Mouse (Mus musculus) kidney, postnatal 0 days (tissue): Measurements from ENCODE around the gene Hivep3. TPM values are rescaled to one million over a fixed set of nuclear protein-coding genes. Genes with fewer than 3 reads are reported as not detected.

Experiments
- ATAC-seq: fragments of 200-750 bp; cut with Nextera tagmentation; replicated peaks from 2 replicates; pipeline ENCODE4 v1.8.0; 2017; ENCODE audit warnings: low read depth, moderate number of reproducible peaks, moderate TSS enrichment, moderate library complexity; ENCODE audit not compliant: low FRiP score
- DNase-seq: peaks from one replicate; pipeline ENCODE4 v3.0.0-alpha.2; 2016; ENCODE audit warnings: low spot score
- H3K27ac ChIP-seq: fragments of 300-500 bp; sonication (generic); 2 replicates; pipeline ENCODE4 v1.5.1; 2014; ENCODE audit warnings: mild to moderate bottlenecking
- H3K27me3 ChIP-seq: fragments of 300-500 bp; sonication (generic); 2 replicates; pipeline ENCODE4 v1.6.1; 2014; ENCODE audit warnings: low read length, mixed read lengths; ENCODE audit not compliant: insufficient read depth
- H3K36me3 ChIP-seq: fragments of 300-500 bp; sonication (generic); 2 replicates; pipeline ENCODE4 v1.6.1; 2014; ENCODE audit warnings: low read length, mixed read lengths; ENCODE audit not compliant: insufficient read depth
- H3K4me1 ChIP-seq: fragments of 300-500 bp; sonication (generic); replicated peaks from 2 replicates; pipeline ENCODE4 v1.6.1; 2014; ENCODE audit warnings: antibody characterized with exemption, low read length, mixed read lengths; ENCODE audit not compliant: insufficient read depth
- H3K4me2 ChIP-seq: fragments of 300-500 bp; sonication (generic); 2 replicates; pipeline ENCODE4 v1.6.1; 2014; ENCODE audit warnings: mild to moderate bottlenecking, low read length, moderate library complexity, mixed read lengths
- H3K4me3 ChIP-seq: fragments of 300-500 bp; sonication (generic); replicated peaks from 2 replicates; pipeline ENCODE4 v1.5.1; 2014; ENCODE audit warnings: low read depth, low read length
- H3K9ac ChIP-seq: fragments of 300-500 bp; sonication (generic); 2 replicates; pipeline ENCODE4 v1.6.1; 2014; ENCODE audit warnings: low read depth, low read length
- H3K9me3 ChIP-seq: fragments of 300-500 bp; sonication (generic); replicated peaks from 2 replicates; pipeline ENCODE4 v1.6.1; 2016; ENCODE audit warnings: low read length, inconsistent platforms, mixed read lengths
- CTCF ChIP-seq: IDR thresholded peaks from 2 replicates; pipeline ENCODE4 v1.5.1; 2016; ENCODE audit warnings: antibody characterized with exemption, low read depth, mild to moderate bottlenecking, moderate library complexity
- WGBS: fragments of 180-500 bp; shearing (Covaris S2); extraction: QIAGEN DNeasy Blood & Tissue Kit; methylation state at CpG from one replicate; pipeline ENCODE4 v1.1.7; 2014; 5-methylcytosine and 5-hydroxymethylcytosine counted together
- polyA plus RNA-seq: library from polyadenylated mRNA; unstranded; fragments of >200 nt; fragmentation: Nextera tagmentation; extraction: Ambion mirVana; gene quantifications from 2 replicates; pipeline ENCODE4 v1.2.1, GENCODE M21; 2015

Gene Hivep3
- polyA plus RNA-seq, 1 experiment from 2014 or later: 8.3 TPM

DNA sequence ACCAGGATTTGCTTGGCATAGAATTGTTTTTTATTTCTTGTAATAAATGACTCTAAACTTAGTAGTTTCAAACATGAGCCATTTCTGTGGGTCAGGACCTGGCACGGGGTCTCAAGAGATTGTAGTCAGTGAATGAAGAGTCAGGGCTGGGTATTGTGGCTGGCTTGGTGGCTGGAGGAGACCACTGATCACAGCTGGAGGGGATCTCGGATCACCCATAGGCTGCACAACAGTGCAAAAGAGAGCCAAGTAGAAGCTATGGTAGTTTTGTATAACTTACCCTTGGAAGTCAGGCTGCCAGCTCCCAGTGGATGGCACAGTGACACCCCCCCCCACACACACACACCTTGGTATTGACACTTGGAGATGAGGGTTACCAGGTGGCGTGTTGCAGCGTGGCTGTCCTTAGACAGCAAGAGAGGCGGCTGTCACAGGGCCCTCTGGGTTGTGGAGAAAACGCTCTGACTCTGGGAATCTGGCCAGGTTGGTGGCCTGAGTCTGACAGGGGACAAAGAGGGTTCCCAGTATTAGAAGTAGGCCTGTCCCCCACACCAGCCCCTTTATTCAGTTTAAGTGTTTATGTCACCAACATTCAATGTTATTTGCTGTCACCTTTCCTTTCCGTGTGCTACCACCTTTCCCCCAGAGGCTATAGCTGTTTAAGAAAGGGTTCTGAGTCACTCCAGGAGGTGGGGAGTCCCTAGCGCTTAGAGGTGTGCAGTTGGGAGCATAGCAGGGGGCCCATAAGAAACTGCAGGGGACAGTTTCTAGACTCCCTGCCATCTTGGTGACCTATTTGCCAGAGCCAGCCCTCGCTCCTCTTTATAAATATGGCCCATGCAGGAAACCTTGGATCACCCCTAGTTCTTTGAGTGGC lies 240.4 kb downstream of the Hivep3 start:
- WGBS: 80% methylated on average over 9 of the region's 9 CpGs
- Histone ChIP-seq H3K9ac (no peak overlapping the region), H3K9me3 (no peaks in the 10 kb centered on the region), H3K27ac (no peak overlapping the region), H3K4me2 (no peak overlapping the region), H3K27me3 (no peaks in the 10 kb centered on the region), H3K36me3 (no peaks in the 10 kb centered on the region), H3K4me1 (no peaks in the 10 kb centered on the region), H3K4me3 (no peak overlapping the region)
- no peak for DNase-seq
- TF ChIP-seq CTCF: no peak
- ATAC-seq: no peak

DNA sequence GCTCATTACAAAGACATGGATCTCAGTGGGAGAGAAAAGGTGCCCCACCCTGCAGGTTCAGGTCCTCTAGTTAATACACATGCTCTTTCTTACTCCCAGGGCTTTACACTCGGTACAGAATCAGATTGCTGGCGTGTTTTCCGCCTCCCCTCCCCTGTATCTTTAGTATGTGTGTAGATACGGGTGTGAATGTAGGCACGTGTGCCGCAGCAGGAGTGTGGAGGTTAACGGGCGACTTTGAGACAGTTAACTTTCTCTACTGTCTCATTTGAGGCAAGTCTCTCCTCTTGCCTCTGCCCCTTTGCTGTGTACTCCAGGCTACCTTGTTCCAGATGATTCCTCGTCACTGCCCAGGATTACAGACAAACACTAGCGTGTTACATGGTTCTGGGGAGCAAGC lies 241.7 kb downstream of the Hivep3 start:
- no peak overlapping the region for H3K4me3 ChIP-seq
- H3K36me3 ChIP-seq: no peaks in the 10 kb centered on the region
- ATAC-seq (no peak), DNase-seq (no peak)
- WGBS: 86% methylated on average over 10 of the region's 10 CpGs
- no peaks in the 10 kb centered on the region for H3K4me1 ChIP-seq
- H3K4me2 ChIP-seq: no peak overlapping the region
- H3K27ac ChIP-seq: no peak overlapping the region
- no peaks in the 10 kb centered on the region for H3K9me3 ChIP-seq
- no peak overlapping the region for H3K9ac ChIP-seq
- no peak for TF ChIP-seq CTCF
- no peaks in the 10 kb centered on the region for H3K27me3 ChIP-seq

DNA sequence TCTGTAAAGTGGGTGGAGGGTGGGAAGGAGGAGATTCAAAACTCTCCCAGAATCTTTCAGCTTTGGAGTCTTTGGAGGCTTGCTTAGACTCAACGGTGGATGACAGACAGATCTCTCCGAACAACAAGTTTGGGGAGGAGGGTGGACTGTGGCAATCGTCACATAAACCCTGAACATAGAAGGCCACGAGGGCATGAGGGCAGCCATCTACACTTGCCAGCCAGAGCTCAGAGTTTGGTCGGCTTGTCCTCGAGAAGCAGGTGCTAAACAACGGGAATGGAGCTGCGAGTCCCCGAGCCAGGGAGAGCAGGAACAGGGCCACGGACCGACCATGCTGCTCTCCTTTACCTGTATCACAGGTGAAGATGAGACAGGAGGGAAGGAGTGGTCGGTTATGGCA lies 242.2 kb downstream of the Hivep3 start:
- Histone ChIP-seq H3K4me2 (no peak overlapping the region), H3K4me3 (no peak overlapping the region), H3K27ac (no peak overlapping the region), H3K9me3 (no peaks in the 10 kb centered on the region), H3K4me1 (no peaks in the 10 kb centered on the region), H3K27me3 (no peaks in the 10 kb centered on the region), H3K36me3 (no peaks in the 10 kb centered on the region), H3K9ac (no peak overlapping the region)
- ATAC-seq (no peak), DNase-seq (no peak)
- TF ChIP-seq CTCF: no peak
- WGBS: 69% methylated on average over 12 of the region's 12 CpGs

DNA sequence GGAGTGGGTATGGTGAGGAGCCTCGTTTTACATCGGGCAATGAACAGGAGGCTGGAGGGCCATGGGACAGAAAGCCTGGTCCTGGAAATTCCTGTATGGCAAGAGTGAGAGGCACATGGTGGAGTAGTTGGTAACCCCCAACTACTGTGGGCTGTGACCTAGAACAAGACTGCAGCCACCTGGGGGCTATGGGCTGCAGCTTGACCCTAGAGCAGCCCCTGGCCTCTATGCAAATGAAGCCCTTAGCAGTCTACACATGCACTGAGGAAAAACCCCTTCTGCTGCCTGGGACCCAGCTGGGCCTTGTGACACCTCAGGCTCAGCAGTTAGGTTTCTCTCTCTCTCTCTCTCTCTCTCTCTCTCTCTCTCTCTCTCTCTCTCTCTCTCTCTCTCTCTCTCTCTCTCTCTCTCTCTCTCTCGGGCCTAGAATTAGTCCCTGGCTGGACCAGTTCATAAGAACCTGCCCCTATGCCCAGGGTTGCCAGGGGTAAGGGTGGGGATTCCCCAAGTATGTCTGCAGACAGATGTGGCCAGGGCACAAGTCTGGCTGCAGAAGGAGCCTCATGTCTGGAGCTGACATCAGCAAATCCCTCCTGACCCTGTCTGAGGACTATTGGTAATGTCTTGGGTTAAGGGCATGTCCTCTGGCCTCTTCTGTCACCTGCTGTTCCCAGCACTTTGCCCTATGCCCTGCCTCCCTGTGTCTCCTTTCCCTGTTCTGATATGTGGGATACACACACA lies 243.0 kb downstream of the Hivep3 start:
- Histone ChIP-seq H3K36me3 (no peaks in the 10 kb centered on the region), H3K4me2 (no peak overlapping the region), H3K9ac (no peak overlapping the region), H3K4me1 (no peaks in the 10 kb centered on the region), H3K27me3 (no peaks in the 10 kb centered on the region), H3K9me3 (no peaks in the 10 kb centered on the region), H3K27ac (no peak overlapping the region), H3K4me3 (no peak overlapping the region)
- ATAC-seq (no peak), DNase-seq (no peak)
- no peak for TF ChIP-seq CTCF
- WGBS: 22% methylated on average over 3 of the region's 3 CpGs

DNA sequence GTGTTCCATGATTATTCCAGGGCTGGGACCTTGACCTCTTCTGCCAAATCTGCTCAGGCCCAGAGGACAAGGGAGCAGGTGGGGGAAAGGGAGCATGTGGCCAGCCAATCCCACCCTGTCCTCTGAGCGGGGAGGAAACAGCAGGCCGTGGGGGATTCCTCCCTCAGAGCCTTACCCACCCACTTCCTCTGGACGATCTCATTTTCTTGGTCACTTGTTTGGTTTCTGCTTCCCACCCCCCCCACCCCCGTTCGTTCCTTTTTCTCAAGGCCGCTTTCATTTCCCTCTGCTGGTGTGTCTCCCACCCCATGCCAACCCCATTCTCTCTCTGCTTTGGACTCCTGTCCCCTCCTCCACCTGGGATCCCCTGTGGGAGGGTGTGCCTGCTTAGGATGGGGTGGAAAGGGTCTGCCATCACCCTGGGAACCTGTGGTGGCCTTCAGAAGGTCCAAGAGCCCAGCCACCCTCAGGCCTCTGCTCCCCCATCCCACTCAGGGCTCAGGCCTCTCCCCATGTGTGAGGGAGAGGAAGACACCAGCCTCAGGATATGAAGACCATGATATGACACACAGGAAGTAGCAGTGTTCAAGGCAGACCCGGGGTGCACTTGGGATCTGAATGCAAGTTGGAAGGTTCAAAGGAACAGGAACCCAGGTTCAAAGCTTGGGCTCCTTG lies 244.4 kb downstream of the Hivep3 start:
- DNase-seq (no peak), ATAC-seq (no peak)
- no peaks in the 10 kb centered on the region for H3K4me1 ChIP-seq
- no peak overlapping the region for H3K4me2 ChIP-seq
- H3K4me3 ChIP-seq: no peak overlapping the region
- H3K27me3 ChIP-seq: no peaks in the 10 kb centered on the region
- 55% methylated on average over 7 of the region's 7 CpGs for WGBS
- no peak overlapping the region for H3K27ac ChIP-seq
- H3K9ac ChIP-seq: no peak overlapping the region
- H3K9me3 ChIP-seq: no peaks in the 10 kb centered on the region
- TF ChIP-seq CTCF: no peak
- no peaks in the 10 kb centered on the region for H3K36me3 ChIP-seq

DNA sequence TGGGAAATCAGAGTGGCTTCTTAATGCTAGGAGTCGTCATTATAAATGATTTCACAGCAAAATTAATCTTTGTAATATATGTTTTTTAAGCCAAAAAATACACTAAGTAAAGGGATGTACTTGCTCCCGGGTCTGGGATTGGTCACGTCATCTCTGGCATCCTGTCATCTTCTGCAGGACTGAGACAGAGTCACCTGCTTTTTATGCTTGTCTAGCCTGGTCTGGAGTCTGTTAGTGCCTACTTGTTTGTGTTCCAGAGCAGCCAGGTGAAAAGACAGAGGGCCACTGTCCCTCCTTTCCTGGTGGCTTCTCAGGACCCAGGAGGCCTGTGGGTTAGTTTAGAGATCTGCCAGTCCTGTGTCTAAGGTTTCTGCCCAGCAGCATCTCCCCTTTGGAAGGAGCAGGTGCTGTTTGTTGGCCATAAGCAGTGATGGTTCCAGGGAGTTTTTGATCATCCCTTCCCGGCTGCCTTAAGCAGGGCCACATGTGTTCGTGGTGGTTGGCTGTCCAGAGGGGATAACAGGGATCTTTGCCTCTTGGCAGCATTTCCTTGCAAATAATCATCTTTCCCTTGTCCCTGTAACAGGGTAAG lies 245.8 kb downstream of the Hivep3 start:
- Histone ChIP-seq H3K4me1 (no peaks in the 10 kb centered on the region), H3K27me3 (no peaks in the 10 kb centered on the region), H3K4me3 (no peak overlapping the region), H3K9ac (no peak overlapping the region), H3K27ac (no peak overlapping the region), H3K36me3 (no peaks in the 10 kb centered on the region), H3K4me2 (no peak overlapping the region), H3K9me3 (no peaks in the 10 kb centered on the region)
- DNase-seq (no peak), ATAC-seq (no peak)
- WGBS: 74% methylated on average over 5 of the region's 5 CpGs
- no peak for TF ChIP-seq CTCF
